Mouse (Mus musculus): ENCODE results near the gene Wfikkn2. TPM values are rescaled to one million over a fixed set of nuclear protein-coding genes. Genes with fewer than 3 reads are reported as not detected.

Gene Wfikkn2
- 0.45 and 0.65 TPM in 2 replicates for polyA plus RNA-seq (2014; fragmentation: Nextera tagmentation; extraction: Ambion mirVana)

GRCm38 (mm10) chr11:94245955-94246788 lies at the start of gene Wfikkn2:
Gene Wfikkn2 (minus strand): TSS chr11:94246005.
- Histone ChIP-seq H3K4me3 (ENCODE audit: low read depth, low read length) (no peak within 1 kb of the TSS), H3K4me2 (no peak within 1 kb of the TSS)

GRCm38 (mm10) chr11:94294996-94295845 lies 49.4 kb upstream of the Wfikkn2 start:
- no peak for DNase-seq
- no peak overlapping the region for H3K9ac ChIP-seq
- 79% methylated on average over 9 of the region's 9 CpGs for WGBS
- no peaks in the 10 kb centered on the region for H3K4me1 ChIP-seq (ENCODE audit: insufficient read depth)
- H3K27me3 ChIP-seq (ENCODE audit: insufficient read depth, low read length) = no peaks in the 10 kb centered on the region
- H3K4me3 ChIP-seq (ENCODE audit: low read depth, low read length) = no peak overlapping the region
- H3K9me3 ChIP-seq (ENCODE audit: low read depth, low read length) = no peaks in the 10 kb centered on the region
- H3K4me2 ChIP-seq = no peak overlapping the region
- peaks cover 95% of the 10 kb centered on the region for H3K36me3 ChIP-seq (ENCODE audit: insufficient read depth)
- no peak for ATAC-seq (ENCODE audit: insufficient read depth)
- no peak for TF ChIP-seq CTCF (IDR thresholded peaks at IDR 0.05; ENCODE audit: low read depth)
- no peak overlapping the region for H3K27ac ChIP-seq (ENCODE audit: low read depth)

More at GRCm38 (mm10) chr11:94245955-94246788, at the start of gene Wfikkn2:
- Histone ChIP-seq H3K36me3 (ENCODE audit: insufficient read depth) (no peaks in the 10 kb centered on the region), H3K4me1 (ENCODE audit: insufficient read depth) (peaks cover 19% of the 10 kb centered on the region), H3K9me3 (ENCODE audit: low read depth, low read length) (no peaks in the 10 kb centered on the region), H3K27ac (ENCODE audit: low read depth) (peak within 1 kb of the TSS; percentile 46; the same call in 1 of the 2 replicates), H3K27me3 (ENCODE audit: insufficient read depth, low read length) (peaks cover 6% of the 10 kb centered on the region; the same call in 1 of the 2 replicates), H3K9ac (no peak within 1 kb of the TSS)
- 47% methylated on average over 17 of the region's 17 CpGs for WGBS
- DNase-seq (peak; percentile 44), ATAC-seq (ENCODE audit: insufficient read depth) (peak; percentile 65)
- no peak for TF ChIP-seq CTCF (IDR thresholded peaks at IDR 0.05; ENCODE audit: low read depth)

DNA sequence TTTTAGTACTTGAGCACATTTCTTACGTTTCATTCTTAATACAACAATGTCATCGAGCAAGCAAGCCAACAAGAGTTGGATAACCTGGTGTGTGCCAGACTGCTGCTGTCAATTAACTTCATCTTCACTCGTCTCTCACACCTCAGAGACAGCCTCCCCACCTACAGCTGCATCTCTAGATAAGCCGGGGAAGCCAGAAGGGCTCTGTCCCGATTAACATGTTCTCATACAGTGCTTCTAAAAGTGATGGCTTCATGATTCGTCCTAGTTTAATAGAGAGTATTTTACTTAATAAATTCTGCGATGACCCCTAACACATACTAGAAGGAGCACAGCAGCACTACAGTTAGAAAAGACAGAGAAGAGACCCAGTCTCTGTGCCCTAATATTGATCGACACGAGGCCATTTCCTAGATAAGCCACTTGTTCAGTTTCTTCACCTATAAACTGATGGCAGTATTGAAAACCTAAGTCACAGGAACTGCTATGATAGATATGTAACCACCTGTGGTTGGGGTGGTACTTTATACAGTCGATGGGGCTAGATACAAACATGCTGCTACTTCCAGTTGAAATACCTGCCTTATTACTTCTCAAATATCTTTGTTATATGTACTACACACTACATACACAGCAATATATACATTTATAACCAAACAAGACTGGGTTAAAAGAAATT lies 44.4 kb upstream of the Wfikkn2 start:
- 82% methylated on average over 10 of the region's 10 CpGs for whole genome bisulfite sequencing
- H3K27me3 ChIP-seq (ENCODE audit: insufficient read depth, low read length) = no peaks in the 10 kb centered on the region
- no peak overlapping the region for H3K4me3 ChIP-seq (ENCODE audit: low read depth, low read length)
- no peaks in the 10 kb centered on the region for H3K4me1 ChIP-seq (ENCODE audit: insufficient read depth)
- DNase-seq (no peak), ATAC-seq (ENCODE audit: insufficient read depth) (no peak)
- H3K27ac ChIP-seq (ENCODE audit: low read depth) = no peak overlapping the region
- no peak for TF ChIP-seq CTCF (IDR thresholded peaks at IDR 0.05; ENCODE audit: low read depth)
- H3K9me3 ChIP-seq (ENCODE audit: low read depth, low read length) = no peaks in the 10 kb centered on the region
- no peak overlapping the region for H3K9ac ChIP-seq
- no peak overlapping the region for H3K4me2 ChIP-seq
- H3K36me3 ChIP-seq (ENCODE audit: insufficient read depth) = peaks cover 91% of the 10 kb centered on the region

- DNase-seq (no peak), ATAC-seq (ENCODE audit: insufficient read depth) (no peak)
- Histone ChIP-seq H3K27me3 (ENCODE audit: insufficient read depth, low read length) (no peaks in the 10 kb centered on the region), H3K4me3 (ENCODE audit: low read depth, low read length) (no peak overlapping the region), H3K4me1 (ENCODE audit: insufficient read depth) (no peaks in the 10 kb centered on the region), H3K36me3 (ENCODE audit: insufficient read depth) (peaks cover 82% of the 10 kb centered on the region), H3K4me2 (no peak overlapping the region), H3K9me3 (ENCODE audit: low read depth, low read length) (no peaks in the 10 kb centered on the region), H3K9ac (no peak overlapping the region), H3K27ac (ENCODE audit: low read depth) (no peak overlapping the region)
- no peak for TF ChIP-seq CTCF (IDR thresholded peaks at IDR 0.05; ENCODE audit: low read depth)
- WGBS = 85% methylated on average over 5 of the region's 5 CpGs
Measured at GRCm38 (mm10) chr11:94287105-94287504, 41.3 kb upstream of the Wfikkn2 start.

GRCm38 (mm10) chr11:94285886-94286574 lies 40.2 kb upstream of the Wfikkn2 start:
- Histone ChIP-seq H3K27me3 (ENCODE audit: insufficient read depth, low read length) (no peaks in the 10 kb centered on the region), H3K27ac (ENCODE audit: low read depth) (no peak overlapping the region), H3K4me2 (no peak overlapping the region), H3K4me3 (ENCODE audit: low read depth, low read length) (no peak overlapping the region), H3K36me3 (ENCODE audit: insufficient read depth) (peaks cover 73% of the 10 kb centered on the region), H3K9ac (no peak overlapping the region), H3K4me1 (ENCODE audit: insufficient read depth) (no peaks in the 10 kb centered on the region), H3K9me3 (ENCODE audit: low read depth, low read length) (no peaks in the 10 kb centered on the region)
- peak; percentile 19; the same call in 1 of the 2 replicates for ATAC-seq (ENCODE audit: insufficient read depth)
- WGBS = 72% methylated on average over 11 of the region's 11 CpGs
- no peak for TF ChIP-seq CTCF (IDR thresholded peaks at IDR 0.05; ENCODE audit: low read depth)
- peak; percentile 58 for DNase-seq

DNA sequence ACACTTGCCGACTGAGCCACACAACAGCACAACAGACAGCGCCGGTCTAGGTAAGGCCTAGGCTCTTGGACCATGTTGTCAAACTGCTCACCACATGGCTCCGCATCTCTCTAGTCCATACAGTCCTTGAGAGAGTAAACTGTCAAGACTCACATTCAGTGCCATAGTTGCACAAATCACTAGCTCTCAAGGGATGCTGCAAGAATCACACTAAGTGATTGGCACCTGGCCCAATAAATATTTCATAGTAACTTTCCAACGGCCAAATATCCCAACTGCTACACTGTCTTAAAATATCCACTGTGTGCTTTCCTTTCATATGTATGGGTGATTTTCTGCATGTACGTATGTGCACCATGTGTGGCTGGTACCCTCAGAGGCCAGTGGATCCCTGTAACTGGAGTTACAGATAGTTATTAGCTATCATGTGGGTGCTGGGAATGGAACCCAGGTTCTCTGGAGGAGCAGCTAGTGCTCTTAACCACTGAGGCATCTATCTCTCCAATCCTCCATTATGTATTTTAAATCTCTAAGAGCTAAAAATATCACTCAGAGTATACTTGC lies 37.8 kb upstream of the Wfikkn2 start:
- Histone ChIP-seq H3K36me3 (ENCODE audit: insufficient read depth) (peaks cover 49% of the 10 kb centered on the region), H3K4me3 (ENCODE audit: low read depth, low read length) (no peak overlapping the region), H3K9me3 (ENCODE audit: low read depth, low read length) (no peaks in the 10 kb centered on the region), H3K27ac (ENCODE audit: low read depth) (no peak overlapping the region), H3K4me2 (no peak overlapping the region), H3K27me3 (ENCODE audit: insufficient read depth, low read length) (no peaks in the 10 kb centered on the region), H3K4me1 (ENCODE audit: insufficient read depth) (no peaks in the 10 kb centered on the region), H3K9ac (no peak overlapping the region)
- DNase-seq (no peak), ATAC-seq (ENCODE audit: insufficient read depth) (no peak)
- 89% methylated on average over 6 of the region's 6 CpGs for WGBS
- no peak for TF ChIP-seq CTCF (IDR thresholded peaks at IDR 0.05; ENCODE audit: low read depth)
